ENCODE assay signal across 23 mouse cellular contexts in genomic region chr4:32218371-32218770, GRCm38 (mm10).
"Had no signal": no experiment of that assay in that cellular context is flagged by ENCODE, and none has a peak within 500 bp of the region (broad histone marks: within the 10 kb centered on the region; RNA-seq: fewer than 3 reads in every experiment).

No protein-coding gene starts in this region.

- H3K4me1 ChIP-seq: heart, embryonic 15.5 days; intestine, embryonic 15.5 days; liver, embryonic 12.5 days had no signal

- H3K4me2 ChIP-seq: heart, embryonic 11.5 days; heart, embryonic 13.5 days; heart, embryonic 15.5 days; hindbrain, embryonic 13.5 days; intestine, embryonic 15.5 days; kidney, embryonic 15.5 days; limb, embryonic 13.5 days; limb, embryonic 15.5 days; liver, embryonic 12.5 days had no signal

- H3K9me3 ChIP-seq: heart, embryonic 13.5 days; heart, embryonic 15.5 days; hindbrain, embryonic 13.5 days; intestine, embryonic 15.5 days; kidney, embryonic 15.5 days; limb, embryonic 13.5 days; limb, embryonic 15.5 days; liver, embryonic 12.5 days had no signal

- ATAC-seq: hindbrain, embryonic 16.5 days; intestine, embryonic 15.5 days; intestine, postnatal 0 days; liver, embryonic 12.5 days had no signal

- H3K9ac ChIP-seq: heart, embryonic 13.5 days; heart, embryonic 15.5 days; hindbrain, embryonic 13.5 days; intestine, embryonic 15.5 days; kidney, embryonic 15.5 days; limb, embryonic 13.5 days; limb, embryonic 15.5 days; liver, embryonic 12.5 days had no signal

- H3K4me3 ChIP-seq: heart, adult 2 months; heart, embryonic 13.5 days; heart, embryonic 15.5 days; hindbrain, embryonic 13.5 days; intestine, embryonic 15.5 days; kidney, embryonic 15.5 days; limb, embryonic 13.5 days; limb, embryonic 15.5 days; liver, embryonic 12.5 days had no signal

- H3K27me3 ChIP-seq: hindbrain, embryonic 13.5 days; limb, embryonic 15.5 days had no signal

- H3K36me3 ChIP-seq: heart, embryonic 13.5 days; heart, embryonic 15.5 days; hindbrain, embryonic 13.5 days; intestine, embryonic 15.5 days; kidney, embryonic 15.5 days; limb, embryonic 13.5 days; limb, embryonic 15.5 days; liver, embryonic 12.5 days had no signal

- DNase-seq: gastrocnemius, postnatal 14 days; gastrocnemius, postnatal 36 days; heart, adult 11 months; heart, adult 2 months; heart, postnatal 14 days; heart, postnatal 36 days; kidney, adult 18-20 months; kidney, adult 9 months; kidney, postnatal 14 days; kidney, postnatal 36 days; left cerebral cortex, postnatal 4 days had no signal

- H3K27ac ChIP-seq: heart, adult 2 months; heart, embryonic 13.5 days; heart, embryonic 15.5 days; hindbrain, embryonic 13.5 days; intestine, embryonic 15.5 days; kidney, embryonic 15.5 days; kidney, postnatal 0 days; limb, embryonic 13.5 days; limb, embryonic 15.5 days; liver, embryonic 12.5 days had no signal
